Mouse (Mus musculus) limb, embryonic 10.5 days (tissue): Measurements from ENCODE around the gene Vav3. TPM values are rescaled to one million over a fixed set of nuclear protein-coding genes. Genes with fewer than 3 reads are reported as not detected.

Source experiments
- DNase-seq: peaks from one replicate; pipeline ENCODE4 v3.0.0-alpha.2; 2017; ENCODE audit warnings: low spot score
- H3K27ac ChIP-seq: fragments of 300-500 bp; sonication (generic); 2 replicates; pipeline ENCODE4 v1.5.1; 2016; ENCODE audit warnings: mild to moderate bottlenecking
- H3K27me3 ChIP-seq: fragments of 300-500 bp; sonication (generic); 2 replicates; pipeline ENCODE4 v1.6.1; 2016; ENCODE audit warnings: low read depth, mild to moderate bottlenecking; ENCODE audit not compliant: poor library complexity, severe bottlenecking
- H3K36me3 ChIP-seq: fragments of 300-500 bp; sonication (generic); 2 replicates; pipeline ENCODE4 v1.6.1; 2016; ENCODE audit warnings: mild to moderate bottlenecking, moderate library complexity
- H3K4me1 ChIP-seq: fragments of 300-500 bp; sonication (generic); 2 replicates; pipeline ENCODE4 v1.6.1; 2016
- H3K4me3 ChIP-seq: fragments of 300-500 bp; sonication (generic); 2 replicates; pipeline ENCODE4 v1.5.1; 2016; ENCODE audit warnings: mild to moderate bottlenecking, moderate library complexity
- H3K9me3 ChIP-seq: fragments of 300-500 bp; sonication (generic); replicated peaks from 2 replicates; pipeline ENCODE4 v1.6.1; 2016; ENCODE audit warnings: mild to moderate bottlenecking
- WGBS: fragments of 180-500 bp; shearing (Covaris S2); methylation state at CpG from one replicate; pipeline ENCODE4 v1.1.7; 2016; 5-methylcytosine and 5-hydroxymethylcytosine counted together
- polyA plus RNA-seq: library from polyadenylated mRNA; unstranded; fragments of >200 nt; fragmentation: Nextera tagmentation; extraction: Ambion mirVana; gene quantifications from 2 replicates; pipeline ENCODE4 v1.2.1, GENCODE M21; 2016

The Vav3 gene
- polyA plus RNA-seq, 1 experiment from 2014 or later = 3.0 TPM

DNA sequence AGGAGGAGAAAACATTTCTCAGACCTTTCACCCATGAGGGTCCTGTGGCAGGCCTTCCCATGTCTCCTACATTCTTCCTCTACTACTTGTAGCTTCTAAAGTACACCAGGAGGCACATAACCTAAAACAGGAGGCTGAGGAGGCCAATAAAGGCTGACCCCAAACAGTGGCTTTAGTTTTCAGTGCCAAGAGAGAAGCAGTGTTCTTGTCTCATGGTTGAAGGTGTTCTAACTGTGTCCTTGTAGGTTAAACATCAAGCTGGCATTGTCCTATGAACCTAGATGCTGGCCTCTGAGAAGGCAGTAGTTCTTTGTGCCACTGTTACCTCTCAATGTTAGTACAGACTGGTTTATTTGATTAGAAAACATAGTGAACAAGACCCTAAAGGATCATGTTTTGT, 245.5 kb downstream of the Vav3 start:
- Histone ChIP-seq H3K9me3 (no peaks in the 10 kb centered on the region), H3K27me3 (no peaks in the 10 kb centered on the region), H3K4me1 (no peaks in the 10 kb centered on the region), H3K4me3 (no peak overlapping the region), H3K27ac (no peak overlapping the region), H3K36me3 (no peaks in the 10 kb centered on the region)
- no peak for DNase-seq

DNA sequence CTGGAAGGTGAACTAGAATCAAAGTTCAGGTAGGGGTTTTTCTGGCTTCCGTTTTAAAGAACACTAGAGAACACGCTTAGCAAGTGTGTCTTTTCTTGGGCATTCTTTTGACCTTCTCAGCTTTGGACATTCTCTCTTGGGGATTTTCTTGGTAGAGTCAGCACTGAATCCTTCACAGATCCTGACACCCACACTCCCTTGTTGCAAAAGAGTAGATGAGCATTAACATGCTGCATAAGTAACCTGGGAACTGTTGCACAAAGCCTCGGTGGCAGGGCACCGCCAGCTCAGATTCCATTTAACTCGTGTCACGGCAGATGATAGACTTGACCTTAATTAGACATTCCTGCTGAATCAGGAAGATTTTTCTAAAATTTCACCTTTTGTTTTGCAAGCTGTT, 252.5 kb downstream of the Vav3 start:
- Histone ChIP-seq H3K36me3 (no peaks in the 10 kb centered on the region), H3K27me3 (no peaks in the 10 kb centered on the region), H3K4me1 (no peaks in the 10 kb centered on the region), H3K4me3 (no peak overlapping the region), H3K27ac (no peak overlapping the region), H3K9me3 (no peaks in the 10 kb centered on the region)
- no peak for DNase-seq
- WGBS = 93% methylated on average over 6 of the region's 6 CpGs

DNA sequence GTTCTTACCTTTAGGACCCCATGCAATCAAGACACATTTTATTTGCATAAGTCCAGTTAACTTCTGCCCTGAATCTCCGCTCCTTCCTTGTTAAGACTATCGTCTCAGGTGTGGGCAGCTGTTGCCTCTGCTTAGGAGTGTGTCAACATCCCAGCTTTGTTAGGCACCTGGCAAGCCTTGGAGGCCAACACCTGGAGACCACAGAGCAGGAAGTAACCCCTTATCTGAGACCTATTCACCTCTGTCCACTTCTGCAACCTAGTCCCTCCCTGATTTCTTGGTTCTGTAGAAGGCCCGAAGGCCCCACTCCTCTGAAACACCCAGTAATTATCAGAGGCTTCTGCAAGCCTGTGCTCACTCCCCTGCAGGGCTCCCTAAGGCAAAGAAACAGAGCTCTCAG, 255.6 kb downstream of the Vav3 start:
- 86% methylated on average over 3 of the region's 3 CpGs for WGBS
- Histone ChIP-seq H3K27ac (no peak overlapping the region), H3K4me3 (no peak overlapping the region), H3K9me3 (no peaks in the 10 kb centered on the region), H3K36me3 (no peaks in the 10 kb centered on the region), H3K27me3 (no peaks in the 10 kb centered on the region), H3K4me1 (no peaks in the 10 kb centered on the region)
- DNase-seq = no peak

DNA sequence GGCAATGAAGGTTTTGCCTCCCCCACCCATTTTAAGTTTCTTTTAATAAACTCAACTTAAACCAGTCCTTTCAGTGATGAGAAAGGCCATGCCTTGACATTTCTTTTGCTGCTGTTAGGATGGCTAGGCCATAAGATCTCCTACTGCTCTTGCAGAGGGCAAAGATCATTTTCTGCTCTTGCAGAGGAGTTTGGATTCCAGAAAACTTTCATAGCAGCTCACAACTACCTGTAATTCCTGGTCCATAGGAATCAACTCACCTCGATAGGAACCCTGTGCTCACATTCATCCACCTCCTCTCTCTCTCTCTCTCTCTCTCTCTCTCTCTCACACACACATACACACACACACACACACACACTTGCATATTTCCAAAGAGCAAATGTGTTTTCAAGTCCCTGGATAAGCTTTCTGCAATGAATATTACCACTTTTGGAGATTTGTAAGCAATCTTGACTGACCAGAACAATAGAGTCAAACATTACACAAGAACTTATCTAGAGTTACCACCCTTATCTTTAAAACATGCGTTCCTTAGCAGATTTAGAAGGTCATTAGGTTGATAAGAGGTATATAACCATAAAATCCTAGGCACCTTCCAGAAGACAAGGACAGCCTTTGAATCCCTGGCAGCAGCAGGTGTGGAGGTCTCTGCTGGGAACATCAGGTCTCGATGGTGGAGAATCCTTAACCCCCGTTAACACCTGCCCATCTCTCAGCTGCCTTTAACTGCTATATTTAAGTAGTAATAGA, 260.4 kb downstream of the Vav3 start:
- Histone ChIP-seq H3K4me1 (no peaks in the 10 kb centered on the region), H3K36me3 (no peaks in the 10 kb centered on the region), H3K4me3 (no peak overlapping the region), H3K27me3 (no peaks in the 10 kb centered on the region), H3K27ac (no peak overlapping the region), H3K9me3 (no peaks in the 10 kb centered on the region)
- WGBS = 78% methylated on average over 4 of the region's 4 CpGs
- DNase-seq = no peak

DNA sequence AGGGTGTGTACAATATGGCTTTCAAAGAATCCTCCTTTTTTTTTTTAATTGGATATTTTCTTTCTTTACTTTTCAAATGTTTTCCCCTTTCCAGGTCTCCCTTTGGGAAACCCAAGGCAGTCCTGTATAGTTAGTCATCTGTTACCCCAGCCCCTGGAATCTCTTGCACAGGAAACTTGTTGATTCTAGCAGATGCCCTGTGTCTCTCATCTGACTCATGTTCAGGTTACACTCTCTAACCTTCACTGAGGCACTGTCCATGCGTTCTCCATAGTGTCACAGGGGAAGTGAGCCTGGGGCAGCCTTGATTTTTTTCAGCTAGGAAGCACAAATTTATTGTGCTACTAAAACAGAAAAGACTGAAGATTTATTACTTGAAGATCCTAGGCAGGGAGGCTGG, 262.3 kb downstream of the Vav3 start:
- H3K27ac ChIP-seq = no peak overlapping the region
- WGBS = 79% methylated on average over 1 of the region's 1 CpGs
- no peaks in the 10 kb centered on the region for H3K36me3 ChIP-seq
- H3K4me1 ChIP-seq = no peaks in the 10 kb centered on the region
- H3K4me3 ChIP-seq = no peak overlapping the region
- H3K27me3 ChIP-seq = no peaks in the 10 kb centered on the region
- no peaks in the 10 kb centered on the region for H3K9me3 ChIP-seq
- DNase-seq = no peak

DNA sequence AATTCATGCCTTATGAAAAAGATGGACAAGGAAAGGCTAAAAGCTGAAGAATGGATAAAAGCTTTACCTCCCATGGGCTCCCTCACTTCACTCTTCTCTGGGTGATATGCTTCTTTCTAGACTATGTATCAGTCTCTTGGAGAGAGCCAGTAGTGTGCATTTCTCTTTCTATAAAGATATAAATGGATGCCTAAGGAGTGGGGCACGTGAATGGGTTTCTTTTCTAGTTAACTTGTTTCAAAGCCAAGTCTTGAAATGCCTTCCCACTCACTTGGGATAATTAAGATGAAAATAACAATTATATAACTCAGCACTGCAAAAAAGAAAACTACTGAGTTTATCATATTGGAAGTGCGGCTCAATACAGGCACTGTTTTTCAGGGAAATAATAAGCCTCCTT, 265.7 kb downstream of the Vav3 start:
- no peaks in the 10 kb centered on the region for H3K4me1 ChIP-seq
- 89% methylated on average over 2 of the region's 2 CpGs for WGBS
- no peak overlapping the region for H3K27ac ChIP-seq
- H3K4me3 ChIP-seq = no peak overlapping the region
- no peaks in the 10 kb centered on the region for H3K27me3 ChIP-seq
- H3K9me3 ChIP-seq = no peaks in the 10 kb centered on the region
- DNase-seq = no peak
- no peaks in the 10 kb centered on the region for H3K36me3 ChIP-seq

DNA sequence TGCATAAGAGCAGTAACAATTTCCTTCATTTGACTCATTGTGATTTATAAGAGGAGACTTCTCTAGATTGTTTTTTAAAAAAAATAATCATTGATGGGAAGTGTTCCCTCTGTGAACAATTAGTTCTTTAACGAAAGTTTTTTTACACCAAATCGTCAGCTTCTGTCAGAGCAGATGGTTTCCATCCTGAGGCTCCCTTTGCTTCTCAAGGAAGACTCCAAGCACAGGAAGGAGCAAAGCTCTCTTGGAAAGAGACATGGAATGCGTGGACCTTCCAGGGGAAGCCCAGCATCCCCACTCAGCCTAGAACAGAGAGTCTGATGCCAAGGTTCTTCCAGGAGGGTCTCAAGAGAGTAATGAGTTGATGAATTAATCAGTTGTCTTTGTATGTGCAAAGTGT, 281.3 kb downstream of the Vav3 start:
- Histone ChIP-seq H3K4me1 (no peaks in the 10 kb centered on the region), H3K27ac (no peak overlapping the region), H3K36me3 (no peaks in the 10 kb centered on the region), H3K4me3 (no peak overlapping the region), H3K9me3 (no peaks in the 10 kb centered on the region), H3K27me3 (no peaks in the 10 kb centered on the region)
- DNase-seq = no peak
- WGBS = 65% methylated on average over 3 of the region's 3 CpGs

DNA sequence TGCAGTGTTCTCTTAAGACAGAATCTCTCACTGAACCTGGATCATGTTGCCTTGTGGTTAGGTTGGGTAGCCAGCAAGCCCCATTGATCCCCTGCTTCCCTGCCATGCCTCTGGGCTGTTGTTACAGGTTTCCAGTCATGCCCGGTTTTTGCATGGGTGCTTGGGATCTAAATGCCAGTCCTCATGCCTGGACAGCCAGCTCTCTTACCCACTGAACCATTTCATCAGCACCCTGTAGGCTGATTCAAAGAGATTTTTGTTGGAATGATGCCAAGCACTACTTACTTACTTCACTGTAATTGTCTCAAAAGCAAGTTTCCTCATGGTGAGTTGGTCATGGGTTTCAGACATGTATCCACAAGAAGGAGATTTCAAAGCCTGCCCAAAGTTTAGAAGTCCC, 281.9 kb downstream of the Vav3 start:
- WGBS = 88% methylated on average over 1 of the region's 1 CpGs
- no peak for DNase-seq
- no peaks in the 10 kb centered on the region for H3K9me3 ChIP-seq
- no peaks in the 10 kb centered on the region for H3K27me3 ChIP-seq
- H3K27ac ChIP-seq = no peak overlapping the region
- H3K36me3 ChIP-seq = no peaks in the 10 kb centered on the region
- H3K4me3 ChIP-seq = no peak overlapping the region
- H3K4me1 ChIP-seq = no peaks in the 10 kb centered on the region

DNA sequence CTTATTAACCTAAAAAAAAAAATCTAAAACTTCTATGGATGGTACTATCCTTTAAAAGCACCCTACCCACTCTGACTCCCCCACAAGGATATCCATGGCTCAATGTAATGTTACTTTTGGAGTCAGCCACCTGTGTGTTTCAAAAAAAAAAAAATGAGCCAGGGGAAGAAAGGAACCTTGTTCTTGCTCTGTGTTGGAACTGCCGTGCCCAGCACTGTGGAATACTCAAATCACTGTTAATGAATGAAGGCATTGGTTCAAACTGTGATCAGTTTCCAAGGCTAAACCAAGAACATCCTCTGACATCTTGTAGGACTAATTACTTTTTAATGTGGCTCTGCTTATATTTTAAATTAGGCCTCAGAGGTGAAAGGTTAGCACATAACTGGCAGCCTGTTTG, 282.4 kb downstream of the Vav3 start:
- H3K27me3 ChIP-seq = no peaks in the 10 kb centered on the region
- no peak for DNase-seq
- no peaks in the 10 kb centered on the region for H3K4me1 ChIP-seq
- WGBS = 72% methylated on average over 1 of the region's 1 CpGs
- no peak overlapping the region for H3K4me3 ChIP-seq
- H3K36me3 ChIP-seq = no peaks in the 10 kb centered on the region
- H3K27ac ChIP-seq = no peak overlapping the region
- H3K9me3 ChIP-seq = no peaks in the 10 kb centered on the region

DNA sequence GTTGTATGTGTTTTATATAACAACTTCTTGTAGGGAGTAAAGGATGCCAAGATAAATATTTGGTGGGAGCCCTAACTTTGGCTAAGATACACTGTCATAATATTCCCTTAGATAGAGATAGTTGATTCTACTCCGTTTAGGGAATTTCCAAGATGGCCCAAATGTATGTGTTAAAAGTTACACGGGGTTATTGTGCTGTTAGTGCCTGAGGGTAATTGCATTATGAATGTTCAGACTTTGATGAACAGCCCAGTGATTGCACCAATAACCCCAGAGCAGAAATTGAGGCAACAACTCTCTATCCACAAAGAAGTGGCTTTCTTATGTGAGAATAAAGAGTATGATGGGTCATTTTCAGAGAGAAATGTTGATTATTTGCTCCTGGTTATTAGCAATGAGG, 283.3 kb downstream of the Vav3 start:
- no peak for DNase-seq
- 79% methylated on average over 2 of the region's 2 CpGs for whole genome bisulfite sequencing
- Histone ChIP-seq H3K4me1 (no peaks in the 10 kb centered on the region), H3K27ac (no peak overlapping the region), H3K36me3 (no peaks in the 10 kb centered on the region), H3K4me3 (no peak overlapping the region), H3K27me3 (no peaks in the 10 kb centered on the region), H3K9me3 (no peaks in the 10 kb centered on the region)

DNA sequence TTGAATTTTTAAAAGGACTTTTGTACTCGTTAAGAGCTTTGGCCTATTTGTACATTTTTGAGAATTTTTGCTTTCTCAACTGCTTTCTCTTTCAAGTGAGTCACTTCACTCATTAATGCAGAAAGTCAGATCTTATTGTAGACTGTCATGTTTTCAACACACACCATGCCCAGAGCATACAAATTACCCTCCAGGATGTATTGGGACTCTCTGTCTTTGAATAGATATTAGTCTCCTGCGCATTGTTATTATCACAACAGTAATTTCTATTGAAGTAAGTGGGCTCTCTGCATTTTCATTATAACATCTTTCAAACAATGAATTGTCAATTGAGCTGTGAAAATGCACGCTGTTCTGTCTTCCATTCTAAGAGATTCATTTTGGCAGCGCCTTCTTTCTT, 295.6 kb downstream of the Vav3 start:
- WGBS = 92% methylated on average over 4 of the region's 4 CpGs
- Histone ChIP-seq H3K9me3 (no peaks in the 10 kb centered on the region), H3K27ac (no peak overlapping the region), H3K27me3 (no peaks in the 10 kb centered on the region), H3K4me3 (no peak overlapping the region), H3K4me1 (no peaks in the 10 kb centered on the region), H3K36me3 (no peaks in the 10 kb centered on the region)
- no peak for DNase-seq

DNA sequence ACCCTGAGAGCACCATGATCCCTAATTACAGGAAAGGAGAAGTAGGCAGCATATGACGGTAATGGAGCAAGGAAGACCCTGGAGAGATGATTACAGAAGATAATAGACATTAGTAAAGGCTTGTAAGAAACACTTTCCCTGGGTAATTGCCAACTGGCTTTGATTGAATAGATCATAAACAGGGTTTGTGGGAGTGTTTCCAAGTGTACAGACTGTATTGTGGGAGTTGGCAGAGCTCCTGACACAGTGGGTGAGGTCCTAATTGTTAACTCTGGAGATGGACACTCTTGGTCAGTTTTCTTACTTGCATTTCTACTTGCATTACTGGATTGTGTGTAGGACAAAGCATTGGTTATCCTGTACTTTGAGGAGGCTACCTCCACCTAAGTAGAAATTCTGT, 298.9 kb downstream of the Vav3 start:
- no peaks in the 10 kb centered on the region for H3K9me3 ChIP-seq
- no peaks in the 10 kb centered on the region for H3K36me3 ChIP-seq
- WGBS = 78% methylated on average over 1 of the region's 1 CpGs
- no peaks in the 10 kb centered on the region for H3K4me1 ChIP-seq
- no peak overlapping the region for H3K4me3 ChIP-seq
- no peaks in the 10 kb centered on the region for H3K27me3 ChIP-seq
- H3K27ac ChIP-seq = no peak overlapping the region
- no peak for DNase-seq

DNA sequence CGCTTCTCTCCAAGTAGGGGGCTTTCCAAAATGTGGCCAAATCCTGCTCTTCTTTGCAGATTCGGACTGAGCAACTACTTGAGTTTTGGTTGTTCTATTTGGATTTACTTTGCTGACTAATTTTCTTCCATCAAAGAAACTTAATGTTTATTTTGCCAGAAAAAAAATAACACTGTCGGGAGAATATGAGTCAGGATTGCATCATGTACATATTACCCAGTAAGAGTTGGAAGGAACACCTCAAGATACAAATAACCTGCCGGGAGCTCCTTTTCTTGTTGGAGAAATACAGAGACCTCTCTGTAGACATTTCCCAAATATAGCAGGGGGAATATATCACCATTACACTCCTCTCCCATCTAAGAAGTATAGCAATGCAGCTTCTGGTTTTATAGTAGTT, 300.3 kb downstream of the Vav3 start:
- Histone ChIP-seq H3K27ac (no peak overlapping the region), H3K36me3 (no peaks in the 10 kb centered on the region), H3K4me3 (no peak overlapping the region), H3K4me1 (no peaks in the 10 kb centered on the region), H3K27me3 (no peaks in the 10 kb centered on the region), H3K9me3 (no peaks in the 10 kb centered on the region)
- 96% methylated on average over 4 of the region's 4 CpGs for WGBS
- DNase-seq = no peak

DNA sequence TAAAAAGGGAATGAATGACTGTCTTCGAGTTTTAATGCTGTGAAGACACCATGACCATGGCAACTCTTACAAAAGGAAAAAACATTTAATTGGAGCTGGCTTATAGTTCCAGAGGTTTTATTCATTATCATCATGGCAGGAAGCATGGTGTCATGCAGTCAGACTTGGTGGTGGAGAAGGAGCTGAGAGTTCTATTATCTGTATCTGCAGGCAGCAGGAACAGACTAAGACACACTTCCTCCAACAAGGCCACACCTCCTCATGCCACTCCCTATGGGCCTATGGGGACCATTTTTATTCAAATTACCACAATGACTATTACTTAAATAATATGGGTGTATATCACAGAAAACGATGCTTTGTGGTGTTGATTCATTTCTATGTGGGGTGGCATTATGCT, 307.8 kb downstream of the Vav3 start:
- Histone ChIP-seq H3K27ac (no peak overlapping the region), H3K9me3 (no peaks in the 10 kb centered on the region), H3K36me3 (no peaks in the 10 kb centered on the region), H3K27me3 (no peaks in the 10 kb centered on the region), H3K4me3 (no peak overlapping the region), H3K4me1 (no peaks in the 10 kb centered on the region)
- DNase-seq = no peak
- WGBS = 87% methylated on average over 2 of the region's 2 CpGs
